In the genomic region with DNA sequence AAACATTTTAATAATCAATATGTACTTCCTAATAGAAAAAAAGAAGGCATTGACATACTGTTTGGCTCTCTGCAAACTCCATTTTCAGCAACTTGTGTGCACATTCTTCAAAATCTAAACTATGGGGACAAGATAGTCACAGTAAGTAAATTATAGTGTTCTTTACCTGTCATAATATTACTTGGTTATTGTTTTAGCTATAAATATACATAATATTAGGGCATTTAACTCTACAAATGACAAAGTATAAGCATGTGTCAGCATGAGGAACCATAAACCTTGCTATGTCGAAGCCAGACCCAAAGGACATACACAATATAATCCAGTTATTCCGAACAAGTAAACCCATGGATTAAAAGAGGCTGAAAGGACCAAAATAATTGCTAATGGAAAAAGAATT, we compare ENCODE assay signal across 12 mouse cellular contexts.
"Had no signal": no experiment of that assay in that cellular context is flagged by ENCODE, and none has a peak within 500 bp of the region (broad histone marks: within the 10 kb centered on the region; RNA-seq: fewer than 3 reads in every experiment).

No protein-coding gene starts in this region.

- DNase-seq: retina, postnatal 1 day; right cerebral cortex, adult 18-20 months; right cerebral cortex, postnatal 14 days; right cerebral cortex, postnatal 25 days; right cerebral cortex, postnatal 4 days; spleen, adult 18-20 months; thymus, adult 18-20 months; thymus, adult 2 months; thymus, postnatal 14 days; thymus, postnatal 25 days; thymus, postnatal 36 days; thymus, postnatal 4 days had no signal
